Mouse (Mus musculus) kidney, embryonic 16.5 days (tissue): ENCODE results near the gene Adgrl2. TPM values are rescaled to one million over a fixed set of nuclear protein-coding genes. Genes with fewer than 3 reads are reported as not detected.

ENCODE experiments used
- ATAC-seq: fragments of 200-750 bp; cut with Nextera tagmentation; 2 replicates; pipeline ENCODE4 v1.8.0; 2017; ENCODE audit warnings: moderate TSS enrichment; ENCODE audit not compliant: low FRiP score, low TSS enrichment
- H3K27ac ChIP-seq: fragments of 300-500 bp; sonication (generic); 2 replicates; pipeline ENCODE4 v1.5.1; 2014; ENCODE audit warnings: low read length
- H3K27me3 ChIP-seq: fragments of 300-500 bp; sonication (generic); 2 replicates; pipeline ENCODE4 v1.6.1; 2014; ENCODE audit warnings: low read length, control low read depth, mixed read lengths; ENCODE audit not compliant: insufficient read depth
- H3K36me3 ChIP-seq: fragments of 300-500 bp; sonication (generic); 2 replicates; pipeline ENCODE4 v1.6.1; 2014; ENCODE audit warnings: low read length, control low read depth, mixed read lengths; ENCODE audit not compliant: insufficient read depth
- H3K4me1 ChIP-seq: fragments of 300-500 bp; sonication (generic); 2 replicates; pipeline ENCODE4 v1.6.1; 2014; ENCODE audit warnings: low read length, control low read depth, mixed read lengths; ENCODE audit not compliant: insufficient read depth
- H3K4me2 ChIP-seq: fragments of 300-500 bp; sonication (generic); replicated peaks from 2 replicates; pipeline ENCODE4 v1.6.1; 2014; ENCODE audit warnings: low read depth, low read length
- H3K4me3 ChIP-seq: fragments of 300-500 bp; sonication (generic); 2 replicates; pipeline ENCODE4 v1.5.1; 2014; ENCODE audit warnings: mild to moderate bottlenecking, low read length
- H3K9ac ChIP-seq: fragments of 300-500 bp; sonication (generic); replicated peaks from 2 replicates; pipeline ENCODE4 v1.6.1; 2014; ENCODE audit warnings: low read length
- H3K9me3 ChIP-seq: fragments of 300-500 bp; sonication (generic); 2 replicates; pipeline ENCODE4 v1.6.1; 2016; ENCODE audit warnings: low read length, control low read depth
- WGBS: fragments of 180-500 bp; shearing (Covaris S2); extraction: QIAGEN DNeasy Blood & Tissue Kit; methylation state at CpG from one replicate; pipeline ENCODE4 v1.1.7; 2014; 5-methylcytosine and 5-hydroxymethylcytosine counted together
- polyA plus RNA-seq: library from polyadenylated mRNA; unstranded; fragments of >200 nt; fragmentation: Nextera tagmentation; extraction: Ambion mirVana; gene quantifications from 2 replicates; pipeline ENCODE4 v1.2.1, GENCODE M21; 2015

Adgrl2 gene
- polyA plus RNA-seq, 1 experiment from 2014 or later, result 49.9 TPM

DNA sequence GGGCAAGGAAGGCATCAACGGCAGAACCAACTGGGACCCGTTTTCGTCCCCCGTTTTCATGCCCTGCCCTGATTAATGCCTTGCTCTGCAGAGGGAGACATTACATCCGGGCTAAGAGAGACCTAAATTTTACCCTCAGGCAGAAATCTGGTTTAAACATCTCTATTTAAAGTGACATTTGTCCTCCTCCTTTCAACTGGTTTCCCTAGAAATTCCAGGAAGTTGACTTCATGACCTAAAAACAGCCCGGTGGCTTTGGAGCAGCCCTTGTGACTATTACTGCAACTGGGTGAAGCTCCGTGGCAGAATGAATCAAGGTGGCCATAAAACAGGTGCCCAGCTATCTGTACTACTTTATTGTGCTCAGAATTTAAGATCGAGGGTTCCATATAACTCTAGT, 8.6 kb downstream of the Adgrl2 start:
- H3K27ac ChIP-seq, result no peak overlapping the region
- H3K9ac ChIP-seq, result 0 out of 2 replicates have a peak overlapping the region, but pooled peaks have one; percentile 11
- WGBS, result 28% methylated on average over 8 of the region's 8 CpGs
- H3K4me2 ChIP-seq, result no peak overlapping the region
- H3K9me3 ChIP-seq, result no peaks in the 10 kb centered on the region
- no peaks in the 10 kb centered on the region for H3K36me3 ChIP-seq
- ATAC-seq, result no peak
- no peak overlapping the region for H3K4me3 ChIP-seq
- peaks cover 63% of the 10 kb centered on the region for H3K4me1 ChIP-seq
- no peaks in the 10 kb centered on the region for H3K27me3 ChIP-seq

DNA sequence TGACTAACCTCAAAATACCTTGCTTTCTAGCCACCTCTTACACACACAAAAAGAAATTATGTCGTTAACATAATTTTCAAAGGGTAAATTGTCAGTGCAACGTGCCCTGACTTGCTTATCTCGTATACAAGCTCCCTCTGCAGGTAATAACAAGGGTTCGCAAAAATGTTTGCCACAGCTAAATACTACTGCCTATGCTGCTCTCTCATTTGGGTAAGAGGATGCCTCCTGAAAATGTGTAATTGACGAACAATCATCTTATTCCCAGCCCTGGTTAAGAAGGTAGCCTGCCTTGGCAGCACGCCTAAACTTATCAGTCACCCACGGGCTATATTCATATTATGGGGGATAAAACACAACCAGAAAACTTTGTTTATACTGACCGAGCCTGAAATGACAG, 11.8 kb downstream of the Adgrl2 start:
- WGBS, result 61% methylated on average over 8 of the region's 8 CpGs
- Histone ChIP-seq H3K27ac (no peak overlapping the region), H3K4me1 (peaks cover 37% of the 10 kb centered on the region), H3K4me2 (no peak overlapping the region), H3K9ac (no peak overlapping the region), H3K36me3 (no peaks in the 10 kb centered on the region), H3K27me3 (no peaks in the 10 kb centered on the region), H3K9me3 (no peaks in the 10 kb centered on the region), H3K4me3 (no peak overlapping the region)
- ATAC-seq, result no peak

DNA sequence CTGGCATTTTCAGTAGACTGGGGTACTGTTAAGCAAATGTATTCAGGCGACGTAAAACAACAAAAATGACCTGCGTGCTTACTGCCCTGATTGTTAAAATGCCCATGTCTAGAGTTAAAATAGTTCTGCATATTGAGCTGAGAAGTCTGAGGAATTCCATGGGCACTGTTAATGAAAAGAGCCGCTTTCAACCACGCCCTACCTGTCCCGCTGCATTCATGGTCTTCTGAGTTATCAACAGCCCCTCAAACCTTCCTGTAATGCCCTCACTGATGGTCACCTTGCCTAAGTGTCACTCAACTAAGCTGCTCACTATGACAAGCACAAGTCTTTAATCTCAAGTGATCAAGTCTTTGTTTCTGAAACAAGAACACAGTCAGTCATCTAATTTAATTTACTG, 12.5 kb downstream of the Adgrl2 start:
- no peaks in the 10 kb centered on the region for H3K27me3 ChIP-seq
- H3K4me2 ChIP-seq, result no peak overlapping the region
- no peak for ATAC-seq
- WGBS, result 78% methylated on average over 6 of the region's 6 CpGs
- H3K27ac ChIP-seq, result no peak overlapping the region
- H3K9me3 ChIP-seq, result no peaks in the 10 kb centered on the region
- no peaks in the 10 kb centered on the region for H3K36me3 ChIP-seq
- no peak overlapping the region for H3K9ac ChIP-seq
- H3K4me1 ChIP-seq, result peaks cover 36% of the 10 kb centered on the region
- no peak overlapping the region for H3K4me3 ChIP-seq

- no peak overlapping the region for H3K4me3 ChIP-seq
Observed at GRCm38 (mm10) chr3:148977124-148977529, 13.2 kb downstream of the Adgrl2 start.

DNA sequence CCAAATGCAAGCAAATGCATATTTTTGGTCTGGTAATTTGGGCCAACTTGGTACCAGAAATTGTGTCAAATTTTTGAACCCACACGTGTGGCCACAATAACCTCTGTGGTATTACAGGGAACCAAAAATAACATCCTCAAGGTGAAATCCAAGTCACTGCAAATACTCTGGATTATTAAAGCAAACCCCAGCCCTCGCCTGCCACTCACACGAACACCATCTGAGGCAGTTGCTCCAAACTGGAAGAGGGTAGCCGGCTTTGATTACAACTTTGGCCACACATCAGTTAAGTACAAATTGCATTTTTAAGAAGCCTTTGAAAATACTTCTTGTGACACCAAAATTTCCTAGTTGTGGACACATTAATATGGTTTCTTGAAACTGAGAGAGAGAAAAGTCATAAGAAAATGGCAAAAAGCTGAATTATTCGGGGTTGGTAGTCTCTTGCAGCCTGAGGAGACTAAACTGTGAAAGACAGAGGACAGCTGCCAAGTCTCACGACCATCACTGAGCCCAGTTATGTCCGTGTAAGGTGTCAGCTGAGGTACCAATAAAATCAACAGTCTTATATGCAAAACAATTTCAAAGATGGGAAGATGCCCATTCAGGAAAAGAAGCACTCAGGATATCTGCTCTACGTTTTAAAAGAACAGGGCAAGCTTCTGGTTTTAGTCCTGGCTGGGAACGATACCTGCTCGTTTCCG, 18.3 kb downstream of the Adgrl2 start:
- H3K4me2 ChIP-seq, result no peak overlapping the region
- H3K4me1 ChIP-seq, result peaks cover 3% of the 10 kb centered on the region
- no peaks in the 10 kb centered on the region for H3K36me3 ChIP-seq
- H3K9ac ChIP-seq, result no peak overlapping the region
- H3K4me3 ChIP-seq, result no peak overlapping the region
- no peaks in the 10 kb centered on the region for H3K27me3 ChIP-seq
- 72% methylated on average over 11 of the region's 11 CpGs for WGBS
- no peak for ATAC-seq
- no peak overlapping the region for H3K27ac ChIP-seq
- H3K9me3 ChIP-seq, result no peaks in the 10 kb centered on the region

More at GRCm38 (mm10) chr3:148977124-148977529, 13.2 kb downstream of the Adgrl2 start:
- peaks cover 29% of the 10 kb centered on the region for H3K4me1 ChIP-seq
- 41% methylated on average over 16 of the region's 16 CpGs for WGBS
- H3K4me2 ChIP-seq, result peak overlapping the region; percentile 27
- no peaks in the 10 kb centered on the region for H3K27me3 ChIP-seq
- no peaks in the 10 kb centered on the region for H3K36me3 ChIP-seq
- H3K9ac ChIP-seq, result 0 out of 2 replicates have a peak overlapping the region, but pooled peaks have one; percentile 5
- no peaks in the 10 kb centered on the region for H3K9me3 ChIP-seq
- ATAC-seq, result 0 out of 2 replicates have a peak, but pooled peaks have one; percentile 51
- H3K27ac ChIP-seq, result no peak overlapping the region

DNA sequence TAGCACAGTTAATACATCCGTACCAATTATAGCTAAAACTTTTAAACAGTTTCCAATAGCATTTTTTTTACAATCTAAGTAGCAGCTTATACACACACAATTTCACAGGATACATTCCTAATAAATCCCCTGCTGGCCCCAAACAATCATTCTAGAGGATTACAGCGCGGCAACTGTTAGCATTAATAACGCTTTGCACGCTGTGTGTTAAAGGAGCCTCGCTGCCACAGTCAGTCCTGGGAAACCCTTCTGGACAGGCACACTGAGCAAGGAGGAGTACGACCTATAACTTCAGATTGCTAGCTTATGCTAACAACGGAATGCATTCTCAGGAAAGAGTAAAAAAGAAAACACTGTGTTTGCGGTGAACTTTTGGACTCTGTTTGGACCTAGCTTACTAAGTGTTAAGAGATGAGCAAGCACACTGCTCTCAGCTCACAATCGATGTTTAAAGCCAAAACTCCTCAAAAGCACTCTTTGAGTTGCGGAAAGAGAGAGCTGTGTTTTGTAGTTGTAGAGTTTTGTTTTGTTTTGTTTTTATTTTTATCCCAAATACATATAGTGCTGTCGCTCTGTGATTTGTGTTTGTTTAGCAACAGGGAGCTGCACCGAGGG, 25.3 kb downstream of the Adgrl2 start:
- H3K4me1 ChIP-seq, result peaks cover 17% of the 10 kb centered on the region
- no peak overlapping the region for H3K4me3 ChIP-seq
- H3K27me3 ChIP-seq, result no peaks in the 10 kb centered on the region
- 74% methylated on average over 13 of the region's 13 CpGs for WGBS
- H3K27ac ChIP-seq, result no peak overlapping the region
- H3K9ac ChIP-seq, result no peak overlapping the region
- no peaks in the 10 kb centered on the region for H3K36me3 ChIP-seq
- ATAC-seq, result no peak
- no peaks in the 10 kb centered on the region for H3K9me3 ChIP-seq
- H3K4me2 ChIP-seq, result no peak overlapping the region

DNA sequence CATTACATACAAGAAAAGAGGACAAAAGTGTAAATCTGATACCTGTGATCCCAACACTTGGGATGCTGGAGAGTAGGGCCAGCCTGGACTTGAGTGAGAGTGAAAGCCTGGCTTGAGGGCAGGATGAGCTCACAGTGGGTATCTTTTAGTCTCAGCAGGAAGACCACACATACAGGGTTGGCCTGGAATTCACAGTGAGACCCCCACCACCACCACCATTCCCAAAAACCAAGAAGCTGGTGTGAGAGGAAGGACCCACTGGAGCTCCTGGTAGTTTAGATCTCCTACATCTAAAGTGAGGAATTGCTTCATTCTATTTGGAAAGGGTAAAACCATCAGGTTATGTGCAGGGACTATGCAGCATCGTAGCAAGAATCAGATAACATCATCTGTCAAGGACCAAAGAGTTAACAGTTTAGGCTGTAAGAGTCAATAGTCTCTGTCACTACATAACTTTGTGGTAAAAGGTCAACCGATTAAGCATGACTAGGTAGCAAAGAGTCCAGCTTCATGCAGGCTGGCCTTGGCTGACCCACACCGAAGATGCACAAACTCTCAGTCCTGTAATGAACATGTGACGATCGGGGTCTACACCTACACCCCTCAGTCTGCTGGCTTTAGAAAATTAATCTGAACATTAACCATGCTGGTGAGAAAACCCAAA, 26.8 kb downstream of the Adgrl2 start:
- H3K9me3 ChIP-seq, result no peaks in the 10 kb centered on the region
- no peak overlapping the region for H3K27ac ChIP-seq
- no peaks in the 10 kb centered on the region for H3K36me3 ChIP-seq
- no peak overlapping the region for H3K4me2 ChIP-seq
- WGBS, result 77% methylated on average over 5 of the region's 5 CpGs
- ATAC-seq, result no peak
- H3K4me1 ChIP-seq, result peaks cover 33% of the 10 kb centered on the region
- H3K27me3 ChIP-seq, result no peaks in the 10 kb centered on the region
- no peak overlapping the region for H3K4me3 ChIP-seq
- H3K9ac ChIP-seq, result no peak overlapping the region

GRCm38 (mm10) chr3:148961611-148962010, 28.7 kb downstream of the Adgrl2 start:
- ATAC-seq, result no peak
- Histone ChIP-seq H3K4me3 (no peak overlapping the region), H3K36me3 (no peaks in the 10 kb centered on the region), H3K4me2 (no peak overlapping the region), H3K4me1 (peaks cover 34% of the 10 kb centered on the region), H3K9me3 (no peaks in the 10 kb centered on the region), H3K27ac (no peak overlapping the region), H3K27me3 (no peaks in the 10 kb centered on the region), H3K9ac (no peak overlapping the region)
- WGBS, result 70% methylated on average over 5 of the region's 5 CpGs

DNA sequence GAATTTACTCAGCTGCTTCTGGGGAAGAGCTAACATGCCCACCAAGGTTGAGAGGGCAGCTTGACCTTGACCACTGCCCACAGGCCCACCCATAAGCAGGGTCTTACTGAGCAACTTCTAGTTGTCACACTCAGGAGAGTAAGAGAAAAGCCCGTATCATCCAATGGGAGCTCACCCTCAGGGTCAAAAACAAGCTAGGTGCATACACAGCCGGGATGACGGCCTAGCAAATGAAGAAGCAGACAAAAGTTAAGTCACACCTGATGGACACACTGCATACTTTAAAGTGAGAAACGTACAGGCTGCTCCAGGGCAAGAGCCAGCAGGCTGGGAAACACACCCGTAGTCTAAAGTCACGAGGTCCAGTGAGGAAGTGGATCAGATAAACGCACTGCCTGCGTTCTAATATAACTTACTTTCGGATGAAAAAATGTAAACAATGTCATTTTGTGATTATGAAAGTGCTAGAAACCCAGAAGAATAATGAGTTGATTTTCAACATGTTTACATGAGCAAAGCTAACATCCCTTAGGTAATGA, 29.5 kb downstream of the Adgrl2 start:
- Histone ChIP-seq H3K4me1 (peaks cover 34% of the 10 kb centered on the region), H3K4me2 (no peak overlapping the region)
- ATAC-seq, result no peak

More for the DNA sequence above, 29.5 kb downstream of the Adgrl2 start:
- Histone ChIP-seq H3K27me3 (no peaks in the 10 kb centered on the region), H3K4me3 (no peak overlapping the region), H3K27ac (no peak overlapping the region), H3K9ac (no peak overlapping the region), H3K9me3 (no peaks in the 10 kb centered on the region), H3K36me3 (no peaks in the 10 kb centered on the region)
- 56% methylated on average over 9 of the region's 9 CpGs for WGBS
